Mouse (Mus musculus): ENCODE results near the gene Agr2. TPM values are rescaled to one million over a fixed set of nuclear protein-coding genes. Genes with fewer than 3 reads are reported as not detected.

The Agr2 gene
- polyA plus RNA-seq (2017; shearing (Covaris generic)) = not detected

GRCm38 (mm10) chr12:35992711-35993110 lies at the start of gene Agr2:
Gene Agr2 (plus strand): TSS chr12:35992907.

GRCm38 (mm10) chr12:36042348-36042778 lies 49.7 kb downstream of the Agr2 start, which contains the start of gene Tspan13:
Gene Tspan13 (minus strand): TSS chr12:36042500.

Other genes starting within 250 kb of the Agr2 start
- gene Agr3, start 67.3 kb upstream of the Agr2 start, polyA plus RNA-seq (2017; shearing (Covaris generic)) = not detected
- gene Tspan13, start 49.6 kb downstream of the Agr2 start, polyA plus RNA-seq (2017; shearing (Covaris generic)) = 392 TPM
- gene Ankmy2, start 164.2 kb downstream of the Agr2 start, polyA plus RNA-seq (2017; shearing (Covaris generic)) = 42.5 TPM
- 190 TPM for gene Bzw2, start 165.2 kb downstream of the Agr2 start, polyA plus RNA-seq (2017; shearing (Covaris generic))

Measured in CD4-positive, CD25-positive, alpha-beta regulatory T cell (primary cell).